Mouse (Mus musculus): Measurements from ENCODE around the gene Hspa12a. TPM values are rescaled to one million over a fixed set of nuclear protein-coding genes. Genes with fewer than 3 reads are reported as not detected.

Gene Hspa12a
- polyA plus RNA-seq, 1 experiment from 2014 or later = 0.22 TPM

- H3K4me1 ChIP-seq (ENCODE audit: control insufficient read depth, low read depth, low read length) = no peaks in the 10 kb centered on the region
- no peak overlapping the region for H3K4me3 ChIP-seq (ENCODE audit: low read depth, low read length)
- no peaks in the 10 kb centered on the region for H3K36me3 ChIP-seq (ENCODE audit: control insufficient read depth, insufficient read depth)
- no peaks in the 10 kb centered on the region for H3K27me3 ChIP-seq (ENCODE audit: control insufficient read depth, insufficient read depth, low read depth, low read length)
- ATAC-seq (ENCODE audit: low read depth) = no peak
- 57% methylated on average over 3 of the region's 3 CpGs for WGBS (ENCODE audit: insufficient replicate concordance)
- H3K27ac ChIP-seq (ENCODE audit: low read length) = no peak overlapping the region
- H3K9ac ChIP-seq (ENCODE audit: low read depth, low read length) = no peak overlapping the region
- no peak overlapping the region for H3K4me2 ChIP-seq (ENCODE audit: low read depth, low read length)
- no peaks in the 10 kb centered on the region for H3K9me3 ChIP-seq (replicated peaks; ENCODE audit: control insufficient read depth, low read length)
Observed at GRCm38 (mm10) chr19:58839345-58839744, 104.1 kb downstream of the Hspa12a start.

GRCm38 (mm10) chr19:58838706-58839105, 104.7 kb downstream of the Hspa12a start:
- Histone ChIP-seq H3K9ac (ENCODE audit: low read depth, low read length) (no peak overlapping the region), H3K4me2 (ENCODE audit: low read depth, low read length) (no peak overlapping the region), H3K9me3 (replicated peaks; ENCODE audit: control insufficient read depth, low read length) (no peaks in the 10 kb centered on the region), H3K4me3 (ENCODE audit: low read depth, low read length) (no peak overlapping the region), H3K27ac (ENCODE audit: low read length) (no peak overlapping the region), H3K4me1 (ENCODE audit: control insufficient read depth, low read depth, low read length) (no peaks in the 10 kb centered on the region), H3K27me3 (ENCODE audit: control insufficient read depth, insufficient read depth, low read depth, low read length) (no peaks in the 10 kb centered on the region), H3K36me3 (ENCODE audit: control insufficient read depth, insufficient read depth) (no peaks in the 10 kb centered on the region)
- no peak for ATAC-seq (ENCODE audit: low read depth)
- WGBS (ENCODE audit: insufficient replicate concordance) = 50% methylated on average over 9 of the region's 9 CpGs

- no peak for ATAC-seq (ENCODE audit: low read depth)
- no peak overlapping the region for H3K27ac ChIP-seq (ENCODE audit: low read length)
- H3K4me2 ChIP-seq (ENCODE audit: low read depth, low read length) = no peak overlapping the region
Observed at GRCm38 (mm10) chr19:58833639-58834180, 109.7 kb downstream of the Hspa12a start.

GRCm38 (mm10) chr19:58832988-58833387, 110.5 kb downstream of the Hspa12a start:
- Histone ChIP-seq H3K4me3 (ENCODE audit: low read depth, low read length) (no peak overlapping the region), H3K27me3 (ENCODE audit: control insufficient read depth, insufficient read depth, low read depth, low read length) (no peaks in the 10 kb centered on the region), H3K9me3 (replicated peaks; ENCODE audit: control insufficient read depth, low read length) (no peaks in the 10 kb centered on the region), H3K36me3 (ENCODE audit: control insufficient read depth, insufficient read depth) (no peaks in the 10 kb centered on the region), H3K4me1 (ENCODE audit: control insufficient read depth, low read depth, low read length) (no peaks in the 10 kb centered on the region), H3K4me2 (ENCODE audit: low read depth, low read length) (no peak overlapping the region), H3K27ac (ENCODE audit: low read length) (no peak overlapping the region), H3K9ac (ENCODE audit: low read depth, low read length) (no peak overlapping the region)
- no peak for ATAC-seq (ENCODE audit: low read depth)
- 26% methylated on average over 2 of the region's 2 CpGs for WGBS (ENCODE audit: insufficient replicate concordance)

More at GRCm38 (mm10) chr19:58833639-58834180, 109.7 kb downstream of the Hspa12a start:
- Histone ChIP-seq H3K4me1 (ENCODE audit: control insufficient read depth, low read depth, low read length) (no peaks in the 10 kb centered on the region), H3K9ac (ENCODE audit: low read depth, low read length) (no peak overlapping the region), H3K36me3 (ENCODE audit: control insufficient read depth, insufficient read depth) (no peaks in the 10 kb centered on the region), H3K27me3 (ENCODE audit: control insufficient read depth, insufficient read depth, low read depth, low read length) (no peaks in the 10 kb centered on the region), H3K4me3 (ENCODE audit: low read depth, low read length) (no peak overlapping the region), H3K9me3 (replicated peaks; ENCODE audit: control insufficient read depth, low read length) (no peaks in the 10 kb centered on the region)
- WGBS (ENCODE audit: insufficient replicate concordance) = 63% methylated on average over 13 of the region's 13 CpGs

- no peaks in the 10 kb centered on the region for H3K36me3 ChIP-seq (ENCODE audit: control insufficient read depth, insufficient read depth)
- no peak for ATAC-seq (ENCODE audit: low read depth)
- H3K9me3 ChIP-seq (replicated peaks; ENCODE audit: control insufficient read depth, low read length) = no peaks in the 10 kb centered on the region
- no peak overlapping the region for H3K9ac ChIP-seq (ENCODE audit: low read depth, low read length)
- H3K4me1 ChIP-seq (ENCODE audit: control insufficient read depth, low read depth, low read length) = no peaks in the 10 kb centered on the region
- no peak overlapping the region for H3K4me3 ChIP-seq (ENCODE audit: low read depth, low read length)
- H3K27me3 ChIP-seq (ENCODE audit: control insufficient read depth, insufficient read depth, low read depth, low read length) = no peaks in the 10 kb centered on the region
- no peak overlapping the region for H3K4me2 ChIP-seq (ENCODE audit: low read depth, low read length)
- H3K27ac ChIP-seq (ENCODE audit: low read length) = no peak overlapping the region
- WGBS (ENCODE audit: insufficient replicate concordance) = 76% methylated on average over 9 of the region's 9 CpGs
Observed at GRCm38 (mm10) chr19:58831280-58831922, 112.1 kb downstream of the Hspa12a start.

- no peak for ATAC-seq (ENCODE audit: low read depth)
- H3K4me3 ChIP-seq (ENCODE audit: low read depth, low read length) = no peak overlapping the region
- H3K27ac ChIP-seq (ENCODE audit: low read length) = no peak overlapping the region
- no peaks in the 10 kb centered on the region for H3K9me3 ChIP-seq (replicated peaks; ENCODE audit: control insufficient read depth, low read length)
- no peaks in the 10 kb centered on the region for H3K36me3 ChIP-seq (ENCODE audit: control insufficient read depth, insufficient read depth)
- H3K9ac ChIP-seq (ENCODE audit: low read depth, low read length) = no peak overlapping the region
- no peak overlapping the region for H3K4me2 ChIP-seq (ENCODE audit: low read depth, low read length)
- 67% methylated on average over 7 of the region's 7 CpGs for WGBS (ENCODE audit: insufficient replicate concordance)
- H3K4me1 ChIP-seq (ENCODE audit: control insufficient read depth, low read depth, low read length) = no peaks in the 10 kb centered on the region
- H3K27me3 ChIP-seq (ENCODE audit: control insufficient read depth, insufficient read depth, low read depth, low read length) = no peaks in the 10 kb centered on the region
Observed at GRCm38 (mm10) chr19:58830182-58830581, 113.3 kb downstream of the Hspa12a start.

- H3K4me3 ChIP-seq (ENCODE audit: low read depth, low read length) = no peak overlapping the region
- ATAC-seq (ENCODE audit: low read depth) = no peak
Observed at GRCm38 (mm10) chr19:58829575-58829974, 113.9 kb downstream of the Hspa12a start.

GRCm38 (mm10) chr19:58827656-58828055, 115.8 kb downstream of the Hspa12a start:
- 39% methylated on average over 7 of the region's 7 CpGs for WGBS (ENCODE audit: insufficient replicate concordance)
- ATAC-seq (ENCODE audit: low read depth) = no peak
- H3K36me3 ChIP-seq (ENCODE audit: control insufficient read depth, insufficient read depth) = no peaks in the 10 kb centered on the region

More at GRCm38 (mm10) chr19:58829575-58829974, 113.9 kb downstream of the Hspa12a start:
- WGBS (ENCODE audit: insufficient replicate concordance) = 61% methylated on average over 5 of the region's 5 CpGs
- Histone ChIP-seq H3K9ac (ENCODE audit: low read depth, low read length) (no peak overlapping the region), H3K4me2 (ENCODE audit: low read depth, low read length) (no peak overlapping the region), H3K27ac (ENCODE audit: low read length) (no peak overlapping the region), H3K27me3 (ENCODE audit: control insufficient read depth, insufficient read depth, low read depth, low read length) (no peaks in the 10 kb centered on the region), H3K36me3 (ENCODE audit: control insufficient read depth, insufficient read depth) (no peaks in the 10 kb centered on the region), H3K9me3 (replicated peaks; ENCODE audit: control insufficient read depth, low read length) (no peaks in the 10 kb centered on the region), H3K4me1 (ENCODE audit: control insufficient read depth, low read depth, low read length) (no peaks in the 10 kb centered on the region)

GRCm38 (mm10) chr19:58824316-58824715, 119.1 kb downstream of the Hspa12a start:
- 37% methylated on average over 1 of the region's 1 CpGs for WGBS (ENCODE audit: insufficient replicate concordance)
- H3K4me3 ChIP-seq (ENCODE audit: low read depth, low read length) = no peak overlapping the region
- H3K9ac ChIP-seq (ENCODE audit: low read depth, low read length) = no peak overlapping the region
- no peak overlapping the region for H3K4me2 ChIP-seq (ENCODE audit: low read depth, low read length)
- no peaks in the 10 kb centered on the region for H3K4me1 ChIP-seq (ENCODE audit: control insufficient read depth, low read depth, low read length)
- H3K36me3 ChIP-seq (ENCODE audit: control insufficient read depth, insufficient read depth) = no peaks in the 10 kb centered on the region
- no peaks in the 10 kb centered on the region for H3K9me3 ChIP-seq (replicated peaks; ENCODE audit: control insufficient read depth, low read length)
- no peaks in the 10 kb centered on the region for H3K27me3 ChIP-seq (ENCODE audit: control insufficient read depth, insufficient read depth, low read depth, low read length)
- ATAC-seq (ENCODE audit: low read depth) = no peak
- H3K27ac ChIP-seq (ENCODE audit: low read length) = no peak overlapping the region

More at GRCm38 (mm10) chr19:58827656-58828055, 115.8 kb downstream of the Hspa12a start:
- H3K4me3 ChIP-seq (ENCODE audit: low read depth, low read length) = no peak overlapping the region
- no peak overlapping the region for H3K9ac ChIP-seq (ENCODE audit: low read depth, low read length)
- no peaks in the 10 kb centered on the region for H3K9me3 ChIP-seq (replicated peaks; ENCODE audit: control insufficient read depth, low read length)
- no peaks in the 10 kb centered on the region for H3K27me3 ChIP-seq (ENCODE audit: control insufficient read depth, insufficient read depth, low read depth, low read length)
- no peaks in the 10 kb centered on the region for H3K4me1 ChIP-seq (ENCODE audit: control insufficient read depth, low read depth, low read length)
- H3K27ac ChIP-seq (ENCODE audit: low read length) = no peak overlapping the region
- H3K4me2 ChIP-seq (ENCODE audit: low read depth, low read length) = no peak overlapping the region

Data from liver, embryonic 16.5 days (tissue).